Mouse (Mus musculus) liver, postnatal 0 days (tissue): ENCODE measurements around the gene Palld.

Experiments used
- CTCF ChIP-seq: sonication (generic); IDR thresholded peaks from 2 replicates; pipeline ENCODE4 v1.5.1; 2016; ENCODE audit warnings: antibody characterized with exemption, low read depth
- EP300 ChIP-seq: IDR thresholded peaks from 2 replicates; pipeline ENCODE4 v1.6.1; 2016; ENCODE audit warnings: antibody characterized with exemption, low read depth, mild to moderate bottlenecking

DNA sequence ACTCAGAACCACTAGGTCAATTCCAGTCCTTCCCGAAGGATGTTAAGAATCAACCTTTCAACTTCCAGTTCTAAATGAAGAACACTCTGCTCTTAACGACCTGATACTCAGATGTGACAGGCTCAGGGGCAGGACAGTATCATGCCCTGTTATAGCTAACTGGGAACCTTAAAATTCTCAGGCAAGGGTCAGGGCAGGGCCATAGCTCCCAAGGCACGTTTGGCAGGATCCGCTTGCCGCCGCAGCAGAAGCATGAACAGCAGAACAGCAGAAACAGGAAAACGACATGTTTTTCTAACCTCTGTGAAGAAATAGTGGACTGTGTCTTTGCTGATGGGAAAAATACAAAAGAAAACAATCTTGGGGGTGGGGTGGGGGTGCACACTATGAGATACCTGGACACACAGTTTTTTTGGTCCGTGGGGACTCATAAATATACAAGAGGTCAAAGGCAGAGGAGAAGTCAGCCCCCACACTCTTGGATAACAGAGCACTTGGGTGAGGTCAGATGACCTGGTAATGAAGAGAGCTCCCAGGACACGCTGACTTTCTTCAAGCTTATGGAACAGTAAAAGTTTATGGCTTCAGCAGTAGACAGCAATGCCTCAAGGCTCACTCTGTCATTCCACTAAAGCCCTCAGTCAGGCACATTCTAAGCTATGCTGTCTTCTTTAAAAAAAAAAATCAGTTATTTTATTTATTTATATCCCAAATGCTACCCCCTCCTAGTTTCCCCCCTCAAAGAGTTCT is 201.4 kb downstream of the Palld start:
- TF ChIP-seq CTCF = no peak
- TF ChIP-seq EP300 = no peak
